Mouse (Mus musculus): ENCODE measurements around the gene Ngfr. TPM values are rescaled to one million over a fixed set of nuclear protein-coding genes. Genes with fewer than 3 reads are reported as not detected.

The Ngfr gene
- polyA plus RNA-seq, 1 experiment from 2014 or later, result 48.5 TPM

DNA sequence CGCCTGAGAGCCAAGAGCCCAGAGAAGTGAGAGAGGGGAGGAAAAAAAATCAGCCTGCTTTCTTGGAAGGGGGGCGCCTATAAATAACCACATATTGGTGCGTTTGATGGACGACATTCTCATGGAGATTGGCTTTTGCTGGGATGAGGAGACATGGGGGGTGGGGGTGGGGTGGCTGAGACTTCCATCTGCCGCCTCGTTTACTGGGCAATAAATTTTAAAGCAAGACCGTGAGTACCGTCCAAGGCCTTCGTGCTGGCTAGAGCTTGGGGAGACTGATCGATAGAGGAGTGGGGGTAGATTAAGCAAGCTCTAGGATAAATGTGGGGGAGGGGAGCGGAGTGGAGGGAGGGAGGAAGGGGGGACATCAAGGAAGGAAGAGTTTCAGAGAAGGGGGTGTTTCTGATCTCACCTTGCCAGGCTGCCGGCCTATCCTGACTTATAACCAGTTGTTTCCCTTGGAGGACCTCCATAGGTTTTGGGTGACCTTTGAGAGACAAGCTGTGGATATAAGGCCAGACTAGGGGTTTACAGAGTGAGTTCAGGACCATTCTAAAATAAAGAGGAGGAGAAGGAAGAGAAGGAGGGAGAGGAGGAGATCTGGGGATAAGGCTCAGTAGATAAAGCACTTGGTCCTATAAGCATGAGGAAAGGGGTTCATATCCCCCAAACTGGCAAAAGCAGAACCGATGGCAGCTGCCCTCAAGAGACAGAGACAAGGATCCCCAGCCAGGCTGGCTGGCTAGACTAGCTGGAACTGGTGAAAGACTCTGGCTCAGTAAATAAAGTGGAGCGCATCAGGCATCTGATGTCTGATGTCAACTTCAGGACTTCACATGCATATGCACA is 10.9 kb upstream of the Ngfr start:
- ATAC-seq (ENCODE audit: low FRiP score) (no peak), DNase-seq (ENCODE audit: low spot score) (no peak)
- no peak overlapping the region for H3K9ac ChIP-seq
- H3K4me2 ChIP-seq (replicated peaks), result 0 out of 2 replicates have a peak overlapping the region, but pooled peaks have one; percentile 1
- H3K4me1 ChIP-seq (replicated peaks; ENCODE audit: control insufficient read depth, insufficient read depth, low read length), result peaks cover 27% of the 10 kb centered on the region
- no peaks in the 10 kb centered on the region for H3K9me3 ChIP-seq (ENCODE audit: control insufficient read depth, low read length)
- H3K4me3 ChIP-seq (replicated peaks; ENCODE audit: low read length), result no peak overlapping the region
- WGBS, result 24% methylated on average over 14 of the region's 14 CpGs
- H3K27me3 ChIP-seq (ENCODE audit: control insufficient read depth, insufficient read depth, low read length), result 0 out of 2 replicates have a peak, but pooled peaks cover 19% of the 10 kb centered on the region
- no peak overlapping the region for H3K27ac ChIP-seq
- H3K36me3 ChIP-seq (replicated peaks; ENCODE audit: control insufficient read depth, insufficient read depth), result no peaks in the 10 kb centered on the region

DNA sequence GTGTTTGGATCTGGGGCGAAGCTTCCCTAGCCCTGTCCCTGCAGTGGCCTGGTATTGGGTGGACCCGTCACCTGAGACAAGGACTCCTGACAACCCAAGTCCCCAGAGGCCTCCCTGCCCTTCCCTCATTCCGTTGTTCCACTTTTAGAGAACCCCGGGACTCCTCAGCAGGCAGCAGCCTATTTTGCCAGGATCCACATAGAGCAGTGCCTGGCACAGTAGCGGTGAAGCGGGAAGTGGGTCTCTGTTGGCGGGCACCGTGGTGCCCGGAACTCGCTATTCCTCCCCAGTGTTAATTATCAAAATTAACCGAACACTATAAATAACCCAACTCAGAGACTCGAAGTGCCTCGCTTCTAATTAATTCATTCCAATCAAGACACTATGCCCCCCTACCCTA is 10.2 kb upstream of the Ngfr start:
- Histone ChIP-seq H3K36me3 (replicated peaks; ENCODE audit: control insufficient read depth, insufficient read depth) (no peaks in the 10 kb centered on the region), H3K27me3 (ENCODE audit: control insufficient read depth, insufficient read depth, low read length) (0 out of 2 replicates have a peak, but pooled peaks cover 19% of the 10 kb centered on the region), H3K9ac (no peak overlapping the region), H3K4me2 (replicated peaks) (peak overlapping the region; percentile 1; the same call in 1 of the 2 replicates), H3K4me3 (replicated peaks; ENCODE audit: low read length) (no peak overlapping the region), H3K9me3 (ENCODE audit: control insufficient read depth, low read length) (no peaks in the 10 kb centered on the region), H3K4me1 (replicated peaks; ENCODE audit: control insufficient read depth, insufficient read depth, low read length) (peaks cover 27% of the 10 kb centered on the region), H3K27ac (no peak overlapping the region)
- DNase-seq (ENCODE audit: low spot score) (no peak), ATAC-seq (ENCODE audit: low FRiP score) (no peak)
- 27% methylated on average over 13 of the region's 13 CpGs for WGBS

DNA sequence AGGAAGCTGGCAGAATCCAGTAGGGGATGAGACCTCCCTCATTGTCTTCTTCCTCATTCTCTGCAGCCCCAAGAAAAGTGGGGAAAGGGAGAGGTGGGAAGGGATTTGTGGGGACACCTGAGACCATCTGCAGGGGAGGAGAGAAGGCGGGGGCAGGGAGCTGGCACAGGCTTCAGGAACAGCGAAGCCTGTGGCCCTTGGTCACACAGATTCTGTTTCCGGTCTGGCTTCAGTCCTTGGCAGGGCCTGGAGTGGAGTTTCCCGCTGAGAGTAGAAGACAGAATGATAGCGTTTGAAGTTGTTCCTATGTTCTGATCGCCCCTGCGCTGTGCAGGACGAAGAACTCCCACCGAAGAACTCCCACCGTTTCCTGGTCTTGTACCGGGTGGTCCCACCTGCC is 9.2 kb upstream of the Ngfr start:
- H3K4me2 ChIP-seq (replicated peaks), result no peak overlapping the region
- no peak for DNase-seq (ENCODE audit: low spot score)
- ATAC-seq (ENCODE audit: low FRiP score), result no peak
- H3K27me3 ChIP-seq (ENCODE audit: control insufficient read depth, insufficient read depth, low read length), result peaks cover 24% of the 10 kb centered on the region; the same call in 1 of the 2 replicates
- H3K9ac ChIP-seq, result peak overlapping the region; percentile 20; the same call in 1 of the 2 replicates
- H3K9me3 ChIP-seq (ENCODE audit: control insufficient read depth, low read length), result no peaks in the 10 kb centered on the region
- 26% methylated on average over 11 of the region's 11 CpGs for WGBS
- H3K27ac ChIP-seq, result 0 out of 2 replicates have a peak overlapping the region, but pooled peaks have one; percentile 46
- no peaks in the 10 kb centered on the region for H3K36me3 ChIP-seq (replicated peaks; ENCODE audit: control insufficient read depth, insufficient read depth)
- H3K4me3 ChIP-seq (replicated peaks; ENCODE audit: low read length), result no peak overlapping the region
- H3K4me1 ChIP-seq (replicated peaks; ENCODE audit: control insufficient read depth, insufficient read depth, low read length), result peaks cover 27% of the 10 kb centered on the region

DNA sequence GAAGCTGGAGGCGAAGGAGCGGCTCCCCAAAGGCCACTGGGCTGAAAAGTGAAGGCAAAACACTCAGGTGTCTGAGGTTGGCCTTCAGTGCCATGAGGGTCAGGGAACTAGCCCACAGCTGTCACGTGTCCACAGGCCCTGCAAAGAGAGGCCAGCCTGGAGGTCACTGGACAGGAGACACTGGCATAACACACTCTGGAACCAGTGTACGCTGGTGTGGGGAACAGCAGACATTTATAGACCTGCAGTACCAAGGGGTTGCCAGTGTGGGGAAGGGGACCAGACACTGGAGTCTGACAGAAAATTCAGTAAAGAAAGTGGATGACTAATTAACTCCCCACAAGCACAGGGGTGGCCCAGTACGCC is 8.6 kb upstream of the Ngfr start:
- Histone ChIP-seq H3K27me3 (ENCODE audit: control insufficient read depth, insufficient read depth, low read length) (peaks cover 24% of the 10 kb centered on the region; the same call in 1 of the 2 replicates), H3K4me3 (replicated peaks; ENCODE audit: low read length) (no peak overlapping the region), H3K4me1 (replicated peaks; ENCODE audit: control insufficient read depth, insufficient read depth, low read length) (peaks cover 27% of the 10 kb centered on the region), H3K27ac (peak overlapping the region; percentile 46), H3K4me2 (replicated peaks) (no peak overlapping the region), H3K9ac (peak overlapping the region; percentile 20; the same call in 1 of the 2 replicates), H3K9me3 (ENCODE audit: control insufficient read depth, low read length) (no peaks in the 10 kb centered on the region), H3K36me3 (replicated peaks; ENCODE audit: control insufficient read depth, insufficient read depth) (no peaks in the 10 kb centered on the region)
- no peak for DNase-seq (ENCODE audit: low spot score)
- 25% methylated on average over 5 of the region's 5 CpGs for WGBS
- ATAC-seq (ENCODE audit: low FRiP score), result peak; percentile 17; the same call in 1 of the 2 replicates

DNA sequence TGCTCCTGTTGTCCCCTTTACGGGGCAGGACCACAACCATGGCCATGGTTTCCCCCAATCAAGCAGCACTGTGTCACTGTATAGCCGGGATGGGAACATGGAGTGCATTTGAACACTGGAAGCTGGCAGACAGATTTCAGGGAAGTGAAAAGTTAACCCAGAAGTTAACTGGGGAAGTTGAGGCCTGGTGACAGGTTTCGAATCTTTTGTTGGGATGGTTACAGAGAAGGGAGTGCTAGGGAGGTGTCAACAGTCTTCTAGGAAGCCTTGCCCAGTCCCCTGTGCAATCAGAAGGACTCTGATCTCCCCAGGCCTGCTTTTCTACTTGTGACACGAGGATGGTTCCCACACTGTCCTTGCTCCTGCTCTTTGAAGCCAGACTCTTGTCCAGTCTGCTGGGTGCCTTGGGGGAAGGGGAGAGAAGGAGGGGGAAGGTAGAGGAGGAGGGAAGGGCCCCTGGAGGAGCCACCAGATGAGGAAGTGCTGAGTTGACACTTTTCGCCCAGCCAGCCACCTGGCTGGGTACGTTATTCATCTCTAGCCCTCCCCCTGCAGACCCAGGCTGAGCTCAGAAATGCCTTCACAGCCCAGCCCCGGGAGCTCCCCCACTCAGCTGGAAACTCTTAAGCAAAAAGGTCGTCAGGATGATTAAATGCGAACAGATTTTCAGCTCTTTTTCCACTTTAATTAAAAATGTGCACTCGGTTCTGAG is 8.1 kb upstream of the Ngfr start:
- no peak overlapping the region for H3K9ac ChIP-seq
- 16% methylated on average over 10 of the region's 10 CpGs for WGBS
- peaks cover 24% of the 10 kb centered on the region; the same call in 1 of the 2 replicates for H3K27me3 ChIP-seq (ENCODE audit: control insufficient read depth, insufficient read depth, low read length)
- no peaks in the 10 kb centered on the region for H3K9me3 ChIP-seq (ENCODE audit: control insufficient read depth, low read length)
- DNase-seq (ENCODE audit: low spot score), result no peak
- no peaks in the 10 kb centered on the region for H3K36me3 ChIP-seq (replicated peaks; ENCODE audit: control insufficient read depth, insufficient read depth)
- no peak overlapping the region for H3K4me2 ChIP-seq (replicated peaks)
- ATAC-seq (ENCODE audit: low FRiP score), result no peak
- H3K4me3 ChIP-seq (replicated peaks; ENCODE audit: low read length), result no peak overlapping the region
- H3K27ac ChIP-seq, result 0 out of 2 replicates have a peak overlapping the region, but pooled peaks have one; percentile 46
- H3K4me1 ChIP-seq (replicated peaks; ENCODE audit: control insufficient read depth, insufficient read depth, low read length), result peaks cover 27% of the 10 kb centered on the region

DNA sequence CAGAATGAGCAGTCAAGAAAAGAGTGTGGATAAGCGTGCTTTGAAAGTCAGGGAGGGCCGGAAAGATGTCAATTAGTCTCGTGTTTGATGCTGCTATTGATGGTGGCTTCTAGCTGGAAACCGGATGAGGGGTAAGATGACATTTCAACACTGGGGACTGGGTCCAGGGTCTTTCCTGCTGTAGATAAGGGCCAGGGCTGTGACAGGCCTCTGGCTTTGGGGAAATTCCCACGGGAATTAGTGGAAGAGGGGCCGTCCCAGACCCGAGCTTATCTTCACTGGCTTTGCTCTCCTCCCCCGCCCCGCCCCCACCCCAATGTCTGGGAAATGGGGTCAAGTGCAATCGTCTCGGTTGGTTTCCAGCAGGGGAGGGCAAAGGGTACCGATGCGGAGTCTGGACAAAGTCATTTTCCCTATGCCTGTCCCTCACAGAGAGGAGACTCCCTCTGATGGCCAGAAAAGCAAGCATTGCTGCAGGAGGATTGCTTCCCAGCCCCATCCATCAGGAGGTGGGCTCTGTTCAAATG is 7.2 kb upstream of the Ngfr start:
- H3K36me3 ChIP-seq (replicated peaks; ENCODE audit: control insufficient read depth, insufficient read depth), result no peaks in the 10 kb centered on the region
- H3K4me3 ChIP-seq (replicated peaks; ENCODE audit: low read length), result no peak overlapping the region
- H3K4me1 ChIP-seq (replicated peaks; ENCODE audit: control insufficient read depth, insufficient read depth, low read length), result peaks cover 27% of the 10 kb centered on the region
- no peak for ATAC-seq (ENCODE audit: low FRiP score)
- H3K27ac ChIP-seq, result no peak overlapping the region
- H3K9ac ChIP-seq, result no peak overlapping the region
- H3K27me3 ChIP-seq (ENCODE audit: control insufficient read depth, insufficient read depth, low read length), result peaks cover 24% of the 10 kb centered on the region; the same call in 1 of the 2 replicates
- DNase-seq (ENCODE audit: low spot score), result no peak
- WGBS, result 21% methylated on average over 13 of the region's 13 CpGs
- H3K4me2 ChIP-seq (replicated peaks), result no peak overlapping the region
- no peaks in the 10 kb centered on the region for H3K9me3 ChIP-seq (ENCODE audit: control insufficient read depth, low read length)

DNA sequence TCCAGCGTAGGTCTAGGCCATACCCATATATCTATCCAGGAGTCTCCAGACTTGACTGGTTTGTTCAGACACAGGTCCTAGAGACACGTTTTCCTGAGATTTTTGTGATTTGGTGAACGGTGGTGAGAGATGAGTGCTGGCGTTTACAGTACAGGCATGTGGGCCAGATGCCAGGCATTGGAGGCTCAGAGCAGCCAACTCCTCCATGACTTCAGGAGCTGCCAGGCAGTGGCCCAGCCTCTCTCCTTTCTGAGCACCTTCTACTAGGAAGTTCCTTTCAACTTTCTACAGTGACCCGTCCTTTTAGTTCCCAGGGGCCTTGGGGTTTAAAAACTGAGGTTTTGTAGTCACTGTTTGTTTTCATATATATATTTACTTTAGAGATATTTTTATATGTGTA is 6.0 kb upstream of the Ngfr start:
- ATAC-seq (ENCODE audit: low FRiP score), result no peak

DNA sequence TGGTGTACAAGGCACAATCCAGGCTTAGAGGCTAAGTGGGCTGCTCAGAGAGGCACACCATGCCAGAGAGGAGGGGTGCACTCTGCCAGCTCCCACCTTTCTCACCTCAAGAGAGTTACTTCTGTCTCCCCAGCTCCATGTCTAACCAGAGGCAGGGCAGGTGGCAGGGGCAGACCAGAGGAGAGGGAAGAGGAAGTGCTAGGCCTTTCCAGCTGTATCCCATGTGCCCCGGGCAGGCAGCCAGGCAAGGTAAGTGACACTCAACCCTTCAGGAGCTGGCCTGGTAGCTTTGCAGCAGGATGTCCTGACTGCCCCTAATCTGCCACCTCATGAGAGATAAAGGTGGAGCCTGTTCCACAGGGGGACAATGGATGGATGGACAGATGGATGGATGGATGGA is 5.2 kb upstream of the Ngfr start:
- WGBS, result 100% methylated on average over 1 of the region's 1 CpGs
- Histone ChIP-seq H3K27me3 (ENCODE audit: control insufficient read depth, insufficient read depth, low read length) (peaks cover 14% of the 10 kb centered on the region; the same call in 1 of the 2 replicates), H3K4me2 (replicated peaks) (no peak overlapping the region), H3K4me1 (replicated peaks; ENCODE audit: control insufficient read depth, insufficient read depth, low read length) (peaks cover 21% of the 10 kb centered on the region), H3K9me3 (ENCODE audit: control insufficient read depth, low read length) (no peaks in the 10 kb centered on the region), H3K36me3 (replicated peaks; ENCODE audit: control insufficient read depth, insufficient read depth) (no peaks in the 10 kb centered on the region), H3K9ac (no peak overlapping the region), H3K4me3 (replicated peaks; ENCODE audit: low read length) (no peak overlapping the region), H3K27ac (no peak overlapping the region)
- ATAC-seq (ENCODE audit: low FRiP score) (no peak), DNase-seq (ENCODE audit: low spot score) (no peak)

More for the DNA sequence above, 6.0 kb upstream of the Ngfr start:
- H3K4me3 ChIP-seq (replicated peaks; ENCODE audit: low read length), result no peak overlapping the region
- H3K9ac ChIP-seq, result no peak overlapping the region
- H3K9me3 ChIP-seq (ENCODE audit: control insufficient read depth, low read length), result no peaks in the 10 kb centered on the region
- H3K36me3 ChIP-seq (replicated peaks; ENCODE audit: control insufficient read depth, insufficient read depth), result no peaks in the 10 kb centered on the region
- H3K4me2 ChIP-seq (replicated peaks), result no peak overlapping the region
- WGBS, result 81% methylated on average over 5 of the region's 5 CpGs
- peaks cover 27% of the 10 kb centered on the region for H3K4me1 ChIP-seq (replicated peaks; ENCODE audit: control insufficient read depth, insufficient read depth, low read length)
- peaks cover 14% of the 10 kb centered on the region; the same call in 1 of the 2 replicates for H3K27me3 ChIP-seq (ENCODE audit: control insufficient read depth, insufficient read depth, low read length)
- no peak overlapping the region for H3K27ac ChIP-seq
- no peak for DNase-seq (ENCODE audit: low spot score)

DNA sequence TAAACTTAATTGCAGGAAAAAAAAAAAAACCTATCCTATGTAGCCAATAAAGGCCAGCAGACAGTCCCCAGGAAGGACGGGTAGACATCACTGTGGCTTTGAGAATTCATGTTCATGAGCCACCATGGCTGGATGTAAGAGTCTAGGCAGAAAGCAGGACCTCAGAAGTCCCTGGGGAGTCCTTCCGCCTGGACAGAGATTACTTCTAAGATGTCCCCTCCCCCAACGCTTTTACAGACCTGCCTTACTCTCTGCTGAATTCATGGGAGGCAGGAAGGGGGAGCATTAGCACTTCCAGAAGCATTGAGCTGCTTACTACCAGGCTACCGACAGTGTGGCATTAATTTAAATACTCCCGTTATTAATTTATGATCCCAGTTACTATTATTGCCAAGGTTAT is 1.7 kb upstream of the Ngfr start:
- DNase-seq (ENCODE audit: low spot score) (no peak), ATAC-seq (ENCODE audit: low FRiP score) (no peak)
- no peak overlapping the region for H3K9ac ChIP-seq
- 28% methylated on average over 5 of the region's 5 CpGs for WGBS
- no peaks in the 10 kb centered on the region for H3K9me3 ChIP-seq (ENCODE audit: control insufficient read depth, low read length)
- H3K27ac ChIP-seq, result no peak overlapping the region
- no peak overlapping the region for H3K4me2 ChIP-seq (replicated peaks)
- H3K36me3 ChIP-seq (replicated peaks; ENCODE audit: control insufficient read depth, insufficient read depth), result no peaks in the 10 kb centered on the region
- peaks cover 31% of the 10 kb centered on the region for H3K4me1 ChIP-seq (replicated peaks; ENCODE audit: control insufficient read depth, insufficient read depth, low read length)
- H3K4me3 ChIP-seq (replicated peaks; ENCODE audit: low read length), result no peak overlapping the region
- peaks cover 25% of the 10 kb centered on the region for H3K27me3 ChIP-seq (ENCODE audit: control insufficient read depth, insufficient read depth, low read length)
